Mouse (Mus musculus) spleen, embryonic (tissue): ENCODE results near the gene 1700028P14Rik.
"Not testable (repeated sequence)": the region's sequence is repeated elsewhere in the genome, so short reads cannot be mapped to it uniquely, and the experiment has no call there.

Source experiments
- CTCF ChIA-PET: fragments of 350-600 bp; sonication (Branson Sonifier 250); formaldehyde crosslinking; loops from one replicate; lab custom pipeline; 2022; lab: Charles Lee

Gene 1700028P14Rik

GRCm38 (mm10) chr19:23652644-23653043 lies at the start of gene 1700028P14Rik:
TSS of gene 1700028P14Rik (minus strand) at chr19:23652812.
- CTCF ChIA-PET: no interaction called here

- CTCF ChIA-PET: no interaction called here
Measured at GRCm38 (mm10) chr19:23699131-23699530, 46.5 kb upstream of the 1700028P14Rik start.

- CTCF ChIA-PET: no interaction called here
Measured at GRCm38 (mm10) chr19:23698366-23698765, 45.8 kb upstream of the 1700028P14Rik start.

GRCm38 (mm10) chr19:23697861-23698260 lies 45.2 kb upstream of the 1700028P14Rik start:
- CTCF ChIA-PET: no interaction called here

- CTCF ChIA-PET: no interaction called here
Measured at GRCm38 (mm10) chr19:23694344-23694743, 41.7 kb upstream of the 1700028P14Rik start.

- CTCF ChIA-PET: no interaction called here
Measured at GRCm38 (mm10) chr19:23688421-23688946, 35.9 kb upstream of the 1700028P14Rik start.

- CTCF ChIA-PET: no interaction called here
Measured at GRCm38 (mm10) chr19:23687296-23688021, 34.8 kb upstream of the 1700028P14Rik start, which contains the start of gene Ptar1. TSS of gene Ptar1 (plus strand) at chr19:23687429.

- CTCF ChIA-PET: no interaction called here
Measured at GRCm38 (mm10) chr19:23686962-23687295, 34.3 kb upstream of the 1700028P14Rik start.

GRCm38 (mm10) chr19:23675656-23676055 lies 23.0 kb upstream of the 1700028P14Rik start:
- CTCF ChIA-PET: not testable (repeated sequence)

GRCm38 (mm10) chr19:23673021-23673420 lies 20.4 kb upstream of the 1700028P14Rik start:
- CTCF ChIA-PET: no interaction called here

GRCm38 (mm10) chr19:23668142-23668655 lies 15.6 kb upstream of the 1700028P14Rik start:
- CTCF ChIA-PET: no interaction called here

GRCm38 (mm10) chr19:23664083-23664482 lies 11.5 kb upstream of the 1700028P14Rik start:
- CTCF ChIA-PET: no interaction called here

- CTCF ChIA-PET: no interaction called here
Measured at GRCm38 (mm10) chr19:23658350-23658749, 5.7 kb upstream of the 1700028P14Rik start.

- CTCF ChIA-PET: no interaction called here
Measured at GRCm38 (mm10) chr19:23657261-23657932, 4.8 kb upstream of the 1700028P14Rik start.

- CTCF ChIA-PET: no interaction called here
Measured at GRCm38 (mm10) chr19:23653154-23653553, 542 bp upstream of the 1700028P14Rik start.

GRCm38 (mm10) chr19:23647308-23647707 lies 5.3 kb downstream of the 1700028P14Rik start:
- CTCF ChIA-PET: no interaction called here

GRCm38 (mm10) chr19:23645347-23645746 lies 7.3 kb downstream of the 1700028P14Rik start:
- CTCF ChIA-PET: no interaction called here

- CTCF ChIA-PET: no interaction called here
Measured at GRCm38 (mm10) chr19:23643819-23644218, 8.8 kb downstream of the 1700028P14Rik start.

GRCm38 (mm10) chr19:23636786-23637185 lies 15.8 kb downstream of the 1700028P14Rik start:
- CTCF ChIA-PET: no interaction called here

- CTCF ChIA-PET: no interaction called here
Measured at GRCm38 (mm10) chr19:23631611-23632492, 20.8 kb downstream of the 1700028P14Rik start.

- CTCF ChIA-PET: no interaction called here
Measured at GRCm38 (mm10) chr19:23614268-23614667, 38.3 kb downstream of the 1700028P14Rik start.

- CTCF ChIA-PET: no interaction called here
Measured at GRCm38 (mm10) chr19:23609724-23610123, 42.9 kb downstream of the 1700028P14Rik start.
